Comparison of ENCODE assay signal across 8 mouse cellular contexts in the genomic region with DNA sequence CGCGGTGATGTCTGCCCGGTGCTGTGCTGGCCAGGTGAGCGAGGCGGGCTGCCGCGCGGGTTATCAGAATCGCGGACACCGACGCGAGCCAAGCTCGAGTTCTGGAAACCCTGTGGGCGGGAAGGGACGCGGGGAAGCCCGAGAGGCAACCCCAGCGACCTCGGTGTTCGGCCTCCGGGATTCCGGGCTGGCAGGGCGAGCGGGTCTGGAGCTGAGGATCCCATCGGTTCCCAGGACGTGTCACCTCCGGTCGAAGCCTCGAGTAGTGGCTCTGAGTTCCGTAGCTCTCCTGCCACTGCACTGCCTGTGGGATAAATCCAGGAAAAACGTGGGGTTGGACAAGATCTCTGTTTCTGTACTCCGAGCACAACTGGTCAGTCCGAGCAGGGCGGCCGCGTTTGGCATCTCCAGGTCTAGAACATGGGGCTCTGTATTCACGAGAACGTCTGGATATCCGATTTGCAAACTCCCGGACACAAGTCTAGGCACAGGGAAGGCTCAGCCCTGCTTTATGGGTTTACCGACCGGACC. TPM values are rescaled to one million over a fixed set of nuclear protein-coding genes. Genes with fewer than 3 reads are reported as not detected.
DNase-seq lines count a peak whose midpoint lies in the region; ATAC-seq and TF ChIP-seq lines count a peak whose summit lies in the region.

No protein-coding gene starts in this region.

- H3K9ac ChIP-seq in heart, embryonic 16.5 days (ENCODE audit: low read length): peak overlapping the region; percentile 90
- peak overlapping the region; percentile 72 for H3K9ac ChIP-seq in embryonic facial prominence, embryonic 15.5 days
- H3K9ac ChIP-seq in intestine, postnatal 0 days (ENCODE audit: low read depth, low read length): peak overlapping the region; percentile 87
- H3K9ac ChIP-seq in midbrain, postnatal 0 days (replicated peaks; ENCODE audit: low read length, poor library complexity, severe bottlenecking): peak overlapping the region; percentile 79

- peak overlapping the region; percentile 98 for H3K4me2 ChIP-seq in heart, embryonic 16.5 days (ENCODE audit: low read depth, low read length)
- H3K4me2 ChIP-seq in embryonic facial prominence, embryonic 15.5 days (replicated peaks): peak overlapping the region; percentile 88
- peak overlapping the region; percentile 92 for H3K4me2 ChIP-seq in intestine, postnatal 0 days (replicated peaks; ENCODE audit: low read depth)
- peak overlapping the region; percentile 86 for H3K4me2 ChIP-seq in midbrain, postnatal 0 days (ENCODE audit: low read depth, low read length, poor library complexity, severe bottlenecking)

- no peaks in the 10 kb centered on the region for H3K9me3 ChIP-seq in heart, embryonic 16.5 days (replicated peaks; ENCODE audit: control insufficient read depth, low read length)
- H3K9me3 ChIP-seq in embryonic facial prominence, embryonic 15.5 days (replicated peaks): no peaks in the 10 kb centered on the region
- no peaks in the 10 kb centered on the region for H3K9me3 ChIP-seq in intestine, postnatal 0 days (ENCODE audit: control insufficient read depth)
- H3K9me3 ChIP-seq in midbrain, postnatal 0 days (ENCODE audit: low read length): no peaks in the 10 kb centered on the region

- peak overlapping the region; percentile 88 for H3K27ac ChIP-seq in heart, embryonic 16.5 days (ENCODE audit: low read length)
- peak overlapping the region; percentile 94 for H3K27ac ChIP-seq in embryonic facial prominence, embryonic 15.5 days (replicated peaks)
- peak overlapping the region; percentile 92 for H3K27ac ChIP-seq in intestine, postnatal 0 days (ENCODE audit: low read depth, low read length)
- H3K27ac ChIP-seq in midbrain, postnatal 0 days (ENCODE audit: low read depth, low read length): peak overlapping the region; percentile 78

- no peaks in the 10 kb centered on the region for H3K36me3 ChIP-seq in heart, embryonic 16.5 days (ENCODE audit: control insufficient read depth, insufficient read depth)
- H3K36me3 ChIP-seq in embryonic facial prominence, embryonic 15.5 days: no peaks in the 10 kb centered on the region
- H3K36me3 ChIP-seq in intestine, postnatal 0 days (ENCODE audit: control insufficient read depth, insufficient read depth): no peaks in the 10 kb centered on the region
- no peaks in the 10 kb centered on the region for H3K36me3 ChIP-seq in midbrain, postnatal 0 days (ENCODE audit: insufficient read depth, low read length)

- peak; percentile 34 for ATAC-seq in heart, embryonic 16.5 days (replicated peaks; ENCODE audit: extremely low read depth, insufficient read depth, low FRiP score)
- peak; percentile 48 for ATAC-seq in embryonic facial prominence, embryonic 15.5 days (ENCODE audit: insufficient number of reproducible peaks, low FRiP score, low TSS enrichment, low read depth)
- ATAC-seq in intestine, postnatal 0 days: peak; percentile 34
- peak; percentile 60 for ATAC-seq in midbrain, postnatal 0 days (ENCODE audit: low FRiP score)

- peak overlapping the region; percentile 87 for H3K4me3 ChIP-seq in heart, embryonic 16.5 days (ENCODE audit: low read length)
- H3K4me3 ChIP-seq in embryonic facial prominence, embryonic 15.5 days (replicated peaks): peak overlapping the region; percentile 90
- H3K4me3 ChIP-seq in intestine, postnatal 0 days (ENCODE audit: low read depth, low read length): peak overlapping the region; percentile 93
- H3K4me3 ChIP-seq in midbrain, postnatal 0 days (ENCODE audit: low read depth, low read length): peak overlapping the region; percentile 71

- TF ChIP-seq CTCF in intestine, postnatal 0 days (IDR thresholded peaks at IDR 0.05; ENCODE audit: low read depth): no peak
- no peak for TF ChIP-seq CTCF in midbrain, postnatal 0 days (IDR thresholded peaks at IDR 0.05)

- under 1% methylated on average over 43 of the region's 43 CpGs for WGBS in heart, embryonic 16.5 days
- WGBS in embryonic facial prominence, embryonic 15.5 days: under 1% methylated on average over 43 of the region's 43 CpGs
- WGBS in intestine, postnatal 0 days: under 1% methylated on average over 43 of the region's 43 CpGs
- under 1% methylated on average over 43 of the region's 43 CpGs for WGBS in midbrain, postnatal 0 days

- DNase-seq in heart, postnatal 36 days: no peak
- peak; percentile 17 for DNase-seq in ES-CJ7 (ENCODE audit: low read depth, low spot score)
- peak; percentile 51 for DNase-seq in midbrain, postnatal 0 days (ENCODE audit: low spot score)
- DNase-seq in spleen, postnatal 14 days (ENCODE audit: low spot score in 2 of 2): no peak
- DNase-seq in thymus, adult 18-20 months: no peak

- H3K4me1 ChIP-seq in heart, embryonic 16.5 days (ENCODE audit: control insufficient read depth, insufficient read depth, low read length): peaks cover 21% of the 10 kb centered on the region
- peaks cover 27% of the 10 kb centered on the region for H3K4me1 ChIP-seq in embryonic facial prominence, embryonic 15.5 days
- H3K4me1 ChIP-seq in intestine, postnatal 0 days (replicated peaks; ENCODE audit: control insufficient read depth, insufficient read depth, low read length): 0 out of 2 replicates have a peak, but pooled peaks cover 12% of the 10 kb centered on the region
- H3K4me1 ChIP-seq in midbrain, postnatal 0 days (ENCODE audit: insufficient read depth, low read length): peaks cover 11% of the 10 kb centered on the region; the same call in 1 of the 2 replicates

- intact Hi-C loops in heart, postnatal 36 days (cut with DNase I): loop anchor here (5.0 kb wide), 2 partner anchors 51 to 91 kb away; no protein-coding TSS in a partner anchor

- no peaks in the 10 kb centered on the region for H3K27me3 ChIP-seq in heart, embryonic 16.5 days (ENCODE audit: control insufficient read depth, insufficient read depth, low read length)
- H3K27me3 ChIP-seq in embryonic facial prominence, embryonic 15.5 days: no peaks in the 10 kb centered on the region
- H3K27me3 ChIP-seq in intestine, postnatal 0 days (replicated peaks; ENCODE audit: control insufficient read depth, insufficient read depth, low read length): no peaks in the 10 kb centered on the region
- H3K27me3 ChIP-seq in midbrain, postnatal 0 days (ENCODE audit: insufficient read depth, low read length): no peaks in the 10 kb centered on the region

RNA-seq across cellular contexts. Expression of gene Serinc5, which starts 0.4 kb away (rescaled TPM):
- 11.0 and 13.6 TPM in 2 replicates for polyA plus RNA-seq in heart, embryonic 16.5 days (2015; fragmentation: Nextera tagmentation; extraction: Ambion mirVana)
- 10 to 100 TPM; 15.4 to 18.5 TPM for total RNA-seq in heart, postnatal 36 days (2021)
- 18.8 and 20.0 TPM in 2 replicates for polyA plus RNA-seq in embryonic facial prominence, embryonic 15.5 days (2015; fragmentation: Nextera tagmentation; extraction: Ambion mirVana)
- polyA plus RNA-seq in intestine, postnatal 0 days (2015; fragmentation: Nextera tagmentation; extraction: Ambion mirVana): 10.8 and 11.8 TPM in 2 replicates
- total RNA-seq in midbrain, postnatal 0 days (2014; rRNA removed): 38.4 and 40.7 TPM in 2 replicates
- 12.8 and 13.5 TPM in 2 replicates for polyA plus RNA-seq in midbrain, postnatal 0 days (2015; fragmentation: Nextera tagmentation; extraction: Ambion mirVana)

RNA-seq across cellular contexts. Expression of gene Spz1, which starts 35.3 kb away (rescaled TPM):
- not detected in 2 replicates for polyA plus RNA-seq in heart, embryonic 16.5 days (2015; fragmentation: Nextera tagmentation; extraction: Ambion mirVana)
- not detected for total RNA-seq in heart, postnatal 36 days (2021)
- polyA plus RNA-seq in embryonic facial prominence, embryonic 15.5 days (2015; fragmentation: Nextera tagmentation; extraction: Ambion mirVana): not detected in 2 replicates
- not detected in 2 replicates for polyA plus RNA-seq in intestine, postnatal 0 days (2015; fragmentation: Nextera tagmentation; extraction: Ambion mirVana)
- total RNA-seq in midbrain, postnatal 0 days (2014; rRNA removed): not detected in 2 replicates
- polyA plus RNA-seq in midbrain, postnatal 0 days (2015; fragmentation: Nextera tagmentation; extraction: Ambion mirVana): not detected in 2 replicates

Comparison
In these comparisons a context has a peak if more than half of its experiments do, and no peak if none do; other contexts are left out.
1. DNase-seq: peak in ES-CJ7 (single experiment) and midbrain, postnatal 0 days (single experiment); none in heart, postnatal 36 days (0 of 2), spleen, postnatal 14 days (0 of 2) and thymus, adult 18-20 months (0 of 2).
2. Peak in every context shown above with its lines, with median percentiles within 50 percentile points of each other: ATAC-seq, H3K27ac ChIP-seq, H3K4me2 ChIP-seq, H3K4me3 ChIP-seq and H3K9ac ChIP-seq.